Mouse (Mus musculus): ENCODE measurements around the gene Sp140.
"Not testable (repeated sequence)": the region's sequence is repeated elsewhere in the genome, so short reads cannot be mapped to it uniquely, and the experiment has no call there.

Sp140 gene

GRCm38 (mm10) chr1:85600078-85600477, at the start of gene Sp140:
Gene Sp140, plus strand, starts transcription at chr1:85600378.
- DNase-seq = not testable (repeated sequence)

- peak; percentile 25 for DNase-seq
These were observed 44.9 kb upstream of the Sp140 start for GRCm38 (mm10) chr1:85555261-85555660.

GRCm38 (mm10) chr1:85573554-85573953, 26.6 kb upstream of the Sp140 start:
- DNase-seq = not testable (repeated sequence)

DNA sequence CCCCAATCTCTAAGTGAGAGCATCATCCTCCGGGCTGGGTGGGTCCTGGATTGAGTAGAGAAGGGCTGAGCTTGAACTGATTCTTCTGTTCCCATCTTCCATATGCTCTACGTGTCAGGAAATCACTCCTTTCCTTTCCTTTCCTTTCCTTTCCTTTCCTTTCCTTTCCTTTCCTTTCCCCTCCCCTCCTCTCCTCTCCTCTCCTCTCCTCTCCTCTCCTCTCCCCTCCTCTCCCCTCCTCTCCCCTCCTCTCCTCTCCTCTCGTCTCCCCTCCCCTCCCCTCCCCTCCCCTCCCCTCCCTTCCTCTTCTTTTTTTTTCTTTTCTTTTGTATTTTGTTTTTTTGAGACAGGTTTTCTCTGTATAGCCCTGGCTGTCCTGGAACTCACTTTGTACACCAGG, 24.8 kb upstream of the Sp140 start, which contains the start of gene G530012D18Rik:
Gene G530012D18Rik, plus strand, starts transcription at position 301 of the 400 bp plus-strand sequence.
- DNase-seq = not testable (repeated sequence)

- DNase-seq = not testable (repeated sequence)
These were observed 21.7 kb upstream of the Sp140 start for GRCm38 (mm10) chr1:85578372-85579010.

GRCm38 (mm10) chr1:85579199-85580147, 20.7 kb upstream of the Sp140 start:
- not testable (repeated sequence) for DNase-seq

DNA sequence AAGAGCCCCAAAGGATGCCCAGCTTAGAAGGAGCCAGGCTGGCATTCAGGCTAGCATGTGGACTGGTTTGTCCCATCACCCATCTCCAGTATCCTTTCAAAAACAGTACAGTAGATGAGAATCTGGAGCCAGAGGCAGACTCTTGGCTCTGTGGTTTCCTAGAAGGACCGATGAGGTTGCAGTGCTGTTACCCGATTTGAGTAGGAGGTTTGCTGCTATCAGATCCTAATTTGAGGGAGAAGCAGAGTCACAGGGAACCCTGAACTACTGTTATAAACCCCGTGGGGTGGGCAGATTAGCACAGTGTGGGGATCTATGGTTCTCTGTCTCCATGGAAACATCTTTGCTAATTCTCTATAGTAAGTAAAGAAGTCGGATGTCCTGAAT, 20.0 kb upstream of the Sp140 start:
- not testable (repeated sequence) for DNase-seq

GRCm38 (mm10) chr1:85580578-85580977, 19.6 kb upstream of the Sp140 start:
- not testable (repeated sequence) for DNase-seq

DNA sequence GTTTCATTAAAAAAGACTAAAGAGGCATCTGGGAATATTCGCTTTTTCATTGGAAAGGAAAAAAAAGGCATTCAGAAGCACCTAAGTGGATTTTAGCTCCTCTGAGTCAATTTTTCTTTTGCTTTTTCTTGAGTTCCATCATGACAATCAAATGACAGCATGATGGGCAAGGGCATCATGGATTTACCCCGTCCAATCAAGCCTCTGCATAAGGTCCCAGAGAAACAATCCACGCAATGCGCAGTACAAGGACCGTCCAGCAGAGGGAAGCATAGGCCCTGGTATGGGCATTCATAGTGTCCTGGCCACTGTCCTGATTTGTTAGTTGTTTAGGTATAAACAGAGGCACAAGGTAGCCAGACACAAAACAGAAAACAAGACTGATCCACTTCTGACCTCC, 18.7 kb upstream of the Sp140 start:
- not testable (repeated sequence) for DNase-seq

- not testable (repeated sequence) for DNase-seq
These were observed 11.5 kb upstream of the Sp140 start for GRCm38 (mm10) chr1:85588697-85589096.

DNA sequence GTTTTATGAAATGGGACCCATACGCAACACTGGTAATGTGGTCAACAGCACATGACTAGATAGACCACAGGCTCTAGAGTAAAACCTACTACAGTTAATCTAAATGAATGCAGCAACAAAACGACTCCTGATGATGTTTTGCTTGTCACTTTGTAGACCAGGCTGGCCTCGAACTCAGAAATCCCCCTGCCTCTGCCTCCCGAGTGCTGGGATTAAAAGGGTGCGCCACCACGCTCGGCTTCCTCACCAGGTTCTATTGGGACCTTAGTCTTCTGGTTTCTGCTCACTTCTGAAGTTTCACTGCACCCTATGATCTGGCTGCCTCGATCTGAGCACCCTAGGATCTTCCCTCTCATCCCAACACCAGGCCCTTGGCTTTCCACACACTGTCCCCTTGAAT, 7.7 kb upstream of the Sp140 start:
- not testable (repeated sequence) for DNase-seq

DNA sequence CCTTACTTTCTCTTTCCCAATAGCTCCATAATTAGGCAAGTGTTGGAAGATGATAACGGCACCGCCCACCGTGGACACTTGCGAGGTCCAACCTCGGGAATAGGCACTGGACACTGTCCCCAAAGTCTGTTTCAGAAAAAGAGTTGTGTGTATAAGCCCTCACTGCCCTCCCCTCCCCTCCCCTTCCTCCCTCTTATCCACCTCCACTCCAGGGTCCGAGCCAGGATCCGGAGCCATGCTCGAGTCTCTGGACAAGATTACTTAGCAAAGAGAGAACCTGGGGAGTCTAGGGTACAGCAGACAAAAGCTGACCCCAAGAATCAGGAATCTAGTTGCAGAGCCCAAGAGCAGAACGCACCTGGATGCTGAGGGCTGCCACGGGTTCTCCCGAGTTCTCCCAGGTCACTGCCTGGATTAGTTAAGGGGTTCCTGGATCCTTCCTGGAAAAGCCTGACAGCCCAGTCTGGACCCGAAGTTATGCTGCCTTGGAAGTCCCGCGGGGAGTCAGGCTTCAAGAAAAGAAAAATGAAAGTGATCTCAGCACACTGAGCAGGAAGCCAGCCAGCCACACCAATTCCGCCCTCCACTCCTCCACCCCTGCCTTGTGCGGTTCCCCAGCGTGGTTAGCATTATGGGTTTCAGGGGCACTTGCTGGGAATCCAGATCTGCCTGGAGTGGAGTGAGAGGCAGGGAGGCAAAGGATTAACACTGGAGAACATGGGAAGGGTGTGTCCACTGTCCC, 1.7 kb upstream of the Sp140 start, which contains the start of gene Sp110:
Gene Sp110, minus strand, starts transcription at position 547 of the 742 bp plus-strand sequence.
- DNase-seq = not testable (repeated sequence)

DNA sequence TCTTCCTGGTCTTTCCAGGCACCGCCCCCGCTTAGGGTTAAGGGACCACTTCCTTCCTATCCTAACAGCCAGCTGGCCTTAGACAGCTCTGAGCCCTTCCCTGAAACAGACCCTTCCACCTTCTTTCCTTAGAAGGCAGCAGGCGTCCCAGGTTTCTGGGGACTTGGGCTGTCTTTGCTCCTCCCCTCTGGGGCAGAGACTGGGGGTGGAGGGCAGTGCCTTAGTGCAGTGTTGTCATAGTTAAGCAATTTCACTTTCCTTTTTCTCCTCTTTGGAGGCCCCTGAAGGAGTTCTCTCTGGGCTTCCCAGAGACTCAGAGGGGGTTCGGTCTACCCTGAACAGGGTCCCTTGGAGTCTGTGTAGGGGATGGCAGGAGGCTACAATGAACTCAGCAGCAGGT, 616 bp downstream of the Sp140 start:
- not testable (repeated sequence) for DNase-seq

DNA sequence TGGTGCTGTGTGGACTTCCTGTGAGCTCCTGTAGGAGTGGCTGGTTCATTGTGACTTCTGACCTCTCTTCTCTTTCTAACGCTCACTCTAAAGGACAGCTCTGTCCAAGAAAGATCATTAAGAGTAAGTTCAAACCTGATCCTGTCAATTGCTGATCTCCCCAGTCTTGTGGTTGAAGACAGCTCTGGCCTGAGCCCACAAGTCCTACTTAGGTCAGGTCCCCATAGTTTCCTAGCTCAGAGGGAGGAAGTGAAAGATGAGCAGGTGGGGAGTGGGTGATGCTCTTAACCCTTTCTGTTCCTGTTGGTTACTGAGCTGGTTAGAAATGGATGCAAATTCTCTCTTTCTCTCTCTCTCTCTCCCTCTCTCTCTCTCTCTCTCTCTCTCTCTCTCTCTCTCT, 4.2 kb downstream of the Sp140 start:
- not testable (repeated sequence) for DNase-seq

GRCm38 (mm10) chr1:85608361-85608760, 8.2 kb downstream of the Sp140 start:
- DNase-seq = not testable (repeated sequence)

- DNase-seq = not testable (repeated sequence)
These were observed 10.4 kb downstream of the Sp140 start for GRCm38 (mm10) chr1:85610581-85610980.

- not testable (repeated sequence) for DNase-seq
These were observed 14.9 kb downstream of the Sp140 start for GRCm38 (mm10) chr1:85615096-85615495.

- not testable (repeated sequence) for DNase-seq
These were observed 15.6 kb downstream of the Sp140 start for GRCm38 (mm10) chr1:85615819-85616218.

DNA sequence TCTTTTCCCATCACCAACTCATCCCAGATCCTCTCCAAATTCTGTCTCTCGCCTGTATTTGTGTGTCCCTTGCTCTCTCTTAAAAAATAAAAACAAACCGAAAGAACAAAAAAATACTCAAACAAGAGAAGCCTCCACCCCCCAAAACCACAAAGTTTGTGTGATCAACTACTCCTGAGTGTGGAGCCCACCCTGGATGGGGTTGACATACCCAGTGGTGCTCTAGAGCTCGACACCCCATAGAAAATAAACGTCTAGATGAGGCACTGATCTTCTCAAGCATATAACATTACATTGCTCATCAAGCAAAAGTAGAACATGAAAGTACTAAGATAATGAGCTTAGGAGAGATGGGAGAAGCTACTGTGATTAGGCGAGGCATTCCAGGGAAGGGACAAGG, 17.0 kb downstream of the Sp140 start:
- DNase-seq = not testable (repeated sequence)

DNA sequence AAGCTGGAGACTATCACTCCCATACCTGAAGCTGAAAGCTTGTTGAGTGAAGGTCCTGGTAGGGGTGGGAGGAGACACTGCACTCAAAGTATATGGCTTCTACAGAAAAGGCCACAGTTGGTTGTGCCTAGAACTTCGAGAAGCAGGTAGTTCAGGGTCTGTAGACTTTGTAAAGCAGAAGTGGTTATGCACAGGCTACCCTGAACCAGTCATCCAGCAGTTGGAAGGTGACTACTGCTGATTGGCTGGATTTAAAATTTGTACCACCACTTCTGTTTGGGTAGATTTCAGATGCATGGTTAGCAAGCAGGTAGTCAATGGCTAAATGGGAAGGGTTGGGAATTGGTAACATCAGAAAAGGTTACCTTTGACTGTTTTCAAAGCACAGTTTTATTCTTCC, 18.5 kb downstream of the Sp140 start:
- not testable (repeated sequence) for DNase-seq

DNA sequence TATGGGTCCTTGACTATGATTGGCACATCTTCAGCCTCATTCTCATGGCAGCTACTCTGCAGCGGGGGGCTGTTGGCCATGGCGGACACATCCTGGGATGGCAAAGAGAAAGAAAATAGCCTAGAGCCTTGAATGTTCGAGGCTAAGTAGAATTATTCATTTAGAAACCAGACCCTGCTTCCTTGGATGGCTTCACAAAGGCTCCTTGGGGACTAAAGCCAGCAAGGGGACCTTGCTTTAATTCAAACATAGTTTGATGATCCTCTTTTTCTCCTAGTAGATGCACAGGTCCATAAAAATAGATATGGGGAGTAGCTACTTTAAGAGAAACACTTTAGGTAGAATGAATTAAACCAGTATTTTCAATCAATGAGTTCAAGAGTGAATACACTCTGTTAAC, 36.8 kb downstream of the Sp140 start:
- DNase-seq = not testable (repeated sequence)

- DNase-seq = not testable (repeated sequence)
These were observed 38.0 kb downstream of the Sp140 start for GRCm38 (mm10) chr1:85638144-85638543.

DNA sequence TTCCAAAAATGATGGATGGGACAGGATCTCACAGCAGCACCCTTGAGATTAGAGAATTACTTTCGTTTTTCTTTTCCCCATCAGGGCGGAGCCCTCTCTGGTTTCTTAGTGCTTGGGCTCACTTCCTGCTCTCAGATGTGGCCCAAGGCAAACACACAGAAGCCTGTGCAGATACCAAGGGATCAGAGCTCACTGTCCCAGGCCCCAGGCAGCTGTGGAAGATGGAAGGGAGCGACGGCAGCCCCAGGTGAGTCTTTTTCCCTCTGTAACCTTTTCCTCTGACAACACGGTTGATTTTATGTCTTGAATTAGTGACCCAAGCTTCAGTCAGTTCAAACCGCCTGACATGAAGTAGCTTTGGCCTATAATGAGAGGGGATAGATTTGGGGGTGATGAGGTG, 49.7 kb downstream of the Sp140 start, which contains the start of gene Sp100:
Gene Sp100, plus strand, starts transcription at position 108 of the 400 bp plus-strand sequence.
- DNase-seq = peak; percentile 33
